19 mouse cellular contexts compared by ENCODE assay signal in the genomic region with DNA sequence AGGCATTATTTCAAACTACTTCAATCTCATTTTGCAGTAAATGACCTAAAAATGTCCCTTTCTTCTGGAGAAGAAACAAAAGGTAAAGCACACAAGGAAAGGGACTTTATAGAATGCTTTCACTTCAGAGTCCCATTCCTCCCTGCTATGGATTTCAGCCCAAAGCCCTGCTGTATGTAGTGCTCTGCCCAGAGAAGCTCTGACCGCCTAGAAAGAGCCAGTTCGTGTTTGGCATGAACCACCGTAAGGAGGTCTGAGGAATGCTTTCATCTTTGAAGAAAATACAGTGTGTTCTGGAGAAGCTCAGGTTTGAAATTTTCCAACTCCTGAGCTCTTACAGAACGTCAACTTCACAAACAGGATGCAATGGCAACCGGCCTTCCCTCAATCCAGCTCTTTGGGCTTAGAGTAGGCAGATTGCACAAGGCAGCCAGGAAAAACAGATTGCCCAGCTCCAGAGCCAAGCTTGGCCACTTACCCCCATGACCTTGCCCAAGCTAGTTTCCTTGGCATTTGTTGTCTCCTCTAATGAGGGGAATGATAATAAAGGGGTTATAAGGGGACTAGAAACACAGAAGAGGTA. TPM values are rescaled to one million over a fixed set of nuclear protein-coding genes. Genes with fewer than 3 reads are reported as not detected.
DNase-seq lines count a peak whose midpoint lies in the region; ATAC-seq and TF ChIP-seq lines count a peak whose summit lies in the region.
"Had no signal": no experiment of that assay in that cellular context is flagged by ENCODE, and none has a peak within 500 bp of the region (broad histone marks: within the 10 kb centered on the region; RNA-seq: fewer than 3 reads in every experiment).

No protein-coding gene starts in this region.

- no peaks in the 10 kb centered on the region for H3K4me1 ChIP-seq in intestine, embryonic 15.5 days (replicated peaks)
- H3K4me1 ChIP-seq in intestine, postnatal 0 days (replicated peaks; ENCODE audit: control insufficient read depth, insufficient read depth, low read length): 0 out of 2 replicates have a peak, but pooled peaks cover 2% of the 10 kb centered on the region
- H3K4me1 ChIP-seq in stomach, postnatal 0 days (replicated peaks; ENCODE audit: control insufficient read depth, insufficient read depth): no peaks in the 10 kb centered on the region

- 46% methylated on average over 5 of the region's 5 CpGs for WGBS in intestine, embryonic 15.5 days
- WGBS in intestine, postnatal 0 days: 74% methylated on average over 5 of the region's 5 CpGs
- WGBS in stomach, postnatal 0 days: 52% methylated on average over 5 of the region's 5 CpGs

- no peak overlapping the region for H3K4me3 ChIP-seq in gastrocnemius, adult 2 months
- H3K4me3 ChIP-seq in intestine, embryonic 15.5 days (replicated peaks): no peak overlapping the region
- H3K4me3 ChIP-seq in intestine, postnatal 0 days (ENCODE audit: low read depth, low read length): no peak overlapping the region
- H3K4me3 ChIP-seq in stomach, postnatal 0 days (ENCODE audit: low read depth, low read length): no peak overlapping the region
- H3K4me3 ChIP-seq: limb, embryonic 12.5 days; neural tube, embryonic 13.5 days had no signal

- H3K36me3 ChIP-seq in intestine, embryonic 15.5 days: no peaks in the 10 kb centered on the region
- H3K36me3 ChIP-seq in intestine, postnatal 0 days (ENCODE audit: control insufficient read depth, insufficient read depth): no peaks in the 10 kb centered on the region
- H3K36me3 ChIP-seq in stomach, postnatal 0 days (ENCODE audit: control insufficient read depth, insufficient read depth, low read length): no peaks in the 10 kb centered on the region
- H3K36me3 ChIP-seq: limb, embryonic 12.5 days; neural tube, embryonic 13.5 days had no signal

- TF ChIP-seq CTCF in gastrocnemius, adult 2 months (IDR thresholded peaks at IDR 0.05): no peak
- no peak for TF ChIP-seq CTCF in intestine, postnatal 0 days (IDR thresholded peaks at IDR 0.05; ENCODE audit: low read depth)
- TF ChIP-seq CTCF in stomach, postnatal 0 days (IDR thresholded peaks at IDR 0.05; ENCODE audit: low read depth): no peak

- DNase-seq in gastrocnemius, adult 2 months: peak; percentile 23
- no peak for DNase-seq in gastrocnemius, adult 8-10 months (ENCODE audit: low spot score in 2 of 2)
- DNase-seq in ovary, adult 18-20 months (ENCODE audit: low spot score): peak; percentile 12
- no peak for DNase-seq in ovary, postnatal 14 days (ENCODE audit: low spot score)
- no peak for DNase-seq in stomach, postnatal 0 days (ENCODE audit: low spot score)
- no peak for DNase-seq in thymus, postnatal 14 days
- DNase-seq: cerebellum, adult 9-11 months; gastrocnemius, postnatal 10 days; kidney, adult 9 months; retina, postnatal 1 day; thymus, postnatal 36 days had no signal

- no peaks in the 10 kb centered on the region for H3K27me3 ChIP-seq in intestine, embryonic 15.5 days (replicated peaks)
- no peaks in the 10 kb centered on the region for H3K27me3 ChIP-seq in intestine, postnatal 0 days (replicated peaks; ENCODE audit: control insufficient read depth, insufficient read depth, low read length)
- H3K27me3 ChIP-seq in stomach, postnatal 0 days (ENCODE audit: control insufficient read depth, insufficient read depth, low read length): no peaks in the 10 kb centered on the region
- H3K27me3 ChIP-seq: limb, embryonic 12.5 days; neural tube, embryonic 13.5 days had no signal

- H3K9ac ChIP-seq in intestine, embryonic 15.5 days: no peak overlapping the region
- no peak overlapping the region for H3K9ac ChIP-seq in intestine, postnatal 0 days (ENCODE audit: low read depth, low read length)
- H3K9ac ChIP-seq in stomach, postnatal 0 days (ENCODE audit: low read length): no peak overlapping the region
- H3K9ac ChIP-seq: limb, embryonic 12.5 days; neural tube, embryonic 13.5 days had no signal

- 0 out of 2 replicates have a peak, but pooled peaks have one; percentile 42 for ATAC-seq in intestine, embryonic 15.5 days
- ATAC-seq in intestine, postnatal 0 days: no peak
- no peak for ATAC-seq in stomach, postnatal 0 days (ENCODE audit: low FRiP score, low TSS enrichment)
- ATAC-seq: CD4-positive, CD25-positive, alpha-beta regulatory T cell, adult 4 months; forebrain, embryonic 16.5 days; hindbrain, postnatal 0 days had no signal

- no peak overlapping the region for H3K4me2 ChIP-seq in intestine, embryonic 15.5 days (replicated peaks)
- H3K4me2 ChIP-seq in intestine, postnatal 0 days (replicated peaks; ENCODE audit: low read depth): no peak overlapping the region
- no peak overlapping the region for H3K4me2 ChIP-seq in stomach, postnatal 0 days (replicated peaks; ENCODE audit: low read depth)
- H3K4me2 ChIP-seq: limb, embryonic 12.5 days; neural tube, embryonic 13.5 days had no signal

- H3K27ac ChIP-seq in gastrocnemius, adult 2 months: peak overlapping the region; percentile 58
- H3K27ac ChIP-seq in intestine, embryonic 15.5 days: no peak overlapping the region
- H3K27ac ChIP-seq in intestine, postnatal 0 days (ENCODE audit: low read depth, low read length): no peak overlapping the region
- peak overlapping the region; percentile 24; the same call in 1 of the 2 replicates for H3K27ac ChIP-seq in stomach, postnatal 0 days (replicated peaks)
- H3K27ac ChIP-seq: hindbrain, postnatal 0 days; limb, embryonic 12.5 days; neural tube, embryonic 13.5 days had no signal

- no peak for TF ChIP-seq EP300 in stomach, postnatal 0 days (optimal IDR thresholded peaks at IDR 0.05)

- intact Hi-C loops in gastrocnemius, adult 2 months (cut with DNase I): no loop called here

- H3K9me3 ChIP-seq in intestine, embryonic 15.5 days: no peaks in the 10 kb centered on the region
- no peaks in the 10 kb centered on the region for H3K9me3 ChIP-seq in intestine, postnatal 0 days (ENCODE audit: control insufficient read depth)
- H3K9me3 ChIP-seq in stomach, postnatal 0 days (ENCODE audit: control insufficient read depth, low read length): no peaks in the 10 kb centered on the region
- H3K9me3 ChIP-seq: neural tube, embryonic 13.5 days had no signal

RNA-seq across cellular contexts. Expression of a gene that starts 24.6 kb away (rescaled TPM):
- 10 to 100 TPM; 27.6 to 39.9 TPM for total RNA-seq in gastrocnemius, adult 2 months (2021)
- 10 to 100 TPM; 19.6 to 32.4 (median 23.9) TPM for total RNA-seq in gastrocnemius, adult 8-10 months (2022)
- polyA plus RNA-seq in intestine, embryonic 15.5 days (2015; fragmentation: Nextera tagmentation; extraction: Ambion mirVana): 52.4 and 60.8 TPM in 2 replicates
- 65.9 and 72.4 TPM in 2 replicates for polyA plus RNA-seq in intestine, postnatal 0 days (2015; fragmentation: Nextera tagmentation; extraction: Ambion mirVana)
- polyA plus RNA-seq in stomach, postnatal 0 days (2015; fragmentation: Nextera tagmentation; extraction: Ambion mirVana): 63.5 and 76.4 TPM in 2 replicates
- total RNA-seq: MEL had no signal

Comparison
In these comparisons a context has a peak if more than half of its experiments do, and no peak if none do; other contexts are left out.
1. DNase-seq: peak in gastrocnemius, adult 2 months (single experiment) and ovary, adult 18-20 months (single experiment); none in gastrocnemius, adult 8-10 months (0 of 2), ovary, postnatal 14 days (single experiment), stomach, postnatal 0 days (single experiment) and thymus, postnatal 14 days (single experiment).
2. H3K27ac ChIP-seq: peak in gastrocnemius, adult 2 months (single experiment) and stomach, postnatal 0 days (single experiment); none in intestine, embryonic 15.5 days (single experiment) and intestine, postnatal 0 days (single experiment).